Mouse (Mus musculus) hindbrain, embryonic 11.5 days (tissue): ENCODE measurements at regions not wholly inside any gene's neighbourhood (a gene's known extent, or its start where the extent isn't known, plus 50 kb on each side); places are given as distances from the start of the nearest gene placed in this dataset.

Experiments used
- ATAC-seq: fragments of 200-750 bp; cut with Nextera tagmentation; 2 replicates; pipeline ENCODE4 v1.8.0; 2017; ENCODE audit warnings: mild to moderate bottlenecking, moderate TSS enrichment, moderate library complexity; ENCODE audit not compliant: low FRiP score
- DNase-seq: peaks from one replicate; pipeline ENCODE4 v3.0.0-alpha.2; 2015; ENCODE audit warnings: low spot score
- H3K27ac ChIP-seq: fragments of 300-500 bp; sonication (generic); 2 replicates; pipeline ENCODE4 v1.5.1; 2014; ENCODE audit warnings: mild to moderate bottlenecking, low read depth, low read length
- H3K27me3 ChIP-seq: fragments of 300-500 bp; sonication (generic); 2 replicates; pipeline ENCODE4 v1.6.1; 2014; ENCODE audit warnings: mild to moderate bottlenecking, low read length, moderate library complexity, mixed read lengths; ENCODE audit not compliant: control insufficient read depth, insufficient read depth
- H3K36me3 ChIP-seq: fragments of 300-500 bp; sonication (generic); 2 replicates; pipeline ENCODE4 v1.6.1; 2014; ENCODE audit warnings: mild to moderate bottlenecking, low read length, moderate library complexity, mixed read lengths; ENCODE audit not compliant: control insufficient read depth, insufficient read depth
- H3K4me1 ChIP-seq: fragments of 300-500 bp; sonication (generic); replicated peaks from 2 replicates; pipeline ENCODE4 v1.6.1; 2014; ENCODE audit warnings: low read length, mixed read lengths; ENCODE audit not compliant: control insufficient read depth, insufficient read depth
- H3K4me2 ChIP-seq: fragments of 300-500 bp; sonication (generic); replicated peaks from 2 replicates; pipeline ENCODE4 v1.6.1; 2014; ENCODE audit warnings: mild to moderate bottlenecking, low read depth, low read length
- H3K4me3 ChIP-seq: fragments of 300-500 bp; sonication (generic); 2 replicates; pipeline ENCODE4 v1.5.1; 2014; ENCODE audit warnings: low read depth, low read length
- H3K9ac ChIP-seq: fragments of 300-500 bp; sonication (generic); 2 replicates; pipeline ENCODE4 v1.6.1; 2014; ENCODE audit warnings: low read depth, low read length
- H3K9me3 ChIP-seq: fragments of 300-500 bp; sonication (generic); 2 replicates; pipeline ENCODE4 v1.6.1; 2016; ENCODE audit warnings: low read length; ENCODE audit not compliant: control insufficient read depth
- WGBS: fragments of 180-500 bp; shearing (Covaris S2); extraction: QIAGEN DNeasy Blood & Tissue Kit; methylation state at CpG from one replicate; pipeline ENCODE4 v1.1.7; 2014; 5-methylcytosine and 5-hydroxymethylcytosine counted together

GRCm38 (mm10) chr1:147344027-147344426 lies 849.5 kb downstream of the Brinp3 start:
- no peaks in the 10 kb centered on the region for H3K4me1 ChIP-seq
- no peak overlapping the region for H3K9ac ChIP-seq
- H3K36me3 ChIP-seq: no peaks in the 10 kb centered on the region
- H3K4me2 ChIP-seq: no peak overlapping the region
- DNase-seq: no peak
- no peaks in the 10 kb centered on the region for H3K27me3 ChIP-seq
- no peak overlapping the region for H3K27ac ChIP-seq
- no peaks in the 10 kb centered on the region for H3K9me3 ChIP-seq
- 89% methylated on average over 3 of the region's 3 CpGs for WGBS
- no peak overlapping the region for H3K4me3 ChIP-seq
- ATAC-seq: no peak
